Mouse (Mus musculus): ENCODE measurements around the gene Dbf4. TPM values are rescaled to one million over a fixed set of nuclear protein-coding genes. Genes with fewer than 3 reads are reported as not detected.

The Dbf4 gene
- polyA plus RNA-seq, 1 experiment from 2014 or later = 67.6 TPM

DNA sequence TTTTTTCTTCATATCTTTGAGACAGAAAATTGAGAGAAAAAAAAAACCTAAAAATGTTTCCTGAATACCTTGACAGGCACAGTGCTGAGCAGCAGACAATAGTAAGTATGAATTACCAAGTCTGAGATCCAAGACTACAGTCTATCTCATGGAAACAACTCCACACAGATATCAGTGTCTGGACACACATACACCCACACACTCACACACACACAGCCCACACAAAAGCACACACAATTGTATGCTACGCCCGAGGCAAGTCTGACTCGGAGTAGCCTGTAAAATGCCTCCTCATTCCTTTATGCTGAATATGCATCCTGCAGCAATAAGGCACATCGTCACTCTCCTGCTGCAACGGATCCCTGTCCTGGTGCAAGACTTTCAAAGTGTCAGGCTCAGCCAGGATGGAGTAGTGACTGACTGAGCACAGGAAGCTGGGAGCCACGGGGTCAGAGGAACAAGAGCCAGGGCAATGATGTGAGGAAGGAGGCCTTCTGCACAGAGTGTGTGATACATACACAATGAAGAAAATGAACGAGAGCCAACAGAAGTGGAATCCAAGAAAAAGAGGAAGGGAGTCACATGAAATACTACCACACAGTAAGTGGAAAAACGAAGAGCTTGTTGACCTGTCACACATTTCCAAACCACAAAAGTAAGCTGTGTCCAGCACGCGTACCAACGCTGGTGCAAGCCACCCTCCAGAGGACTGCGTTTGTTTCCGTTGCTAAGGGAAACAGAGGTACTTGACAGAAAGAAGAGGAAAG is 65.4 kb downstream of the Dbf4 start:
- WGBS = 67% methylated on average over 13 of the region's 13 CpGs
- ATAC-seq (ENCODE audit: low FRiP score) = peak; percentile 17; the same call in 1 of the 2 replicates
- Histone ChIP-seq H3K27me3 (no peaks in the 10 kb centered on the region), H3K9ac (no peak overlapping the region), H3K9me3 (no peaks in the 10 kb centered on the region), H3K4me3 (replicated peaks) (no peak overlapping the region), H3K36me3 (replicated peaks) (no peaks in the 10 kb centered on the region), H3K27ac (no peak overlapping the region), H3K4me1 (peaks cover 4% of the 10 kb centered on the region), H3K4me2 (no peak overlapping the region)

DNA sequence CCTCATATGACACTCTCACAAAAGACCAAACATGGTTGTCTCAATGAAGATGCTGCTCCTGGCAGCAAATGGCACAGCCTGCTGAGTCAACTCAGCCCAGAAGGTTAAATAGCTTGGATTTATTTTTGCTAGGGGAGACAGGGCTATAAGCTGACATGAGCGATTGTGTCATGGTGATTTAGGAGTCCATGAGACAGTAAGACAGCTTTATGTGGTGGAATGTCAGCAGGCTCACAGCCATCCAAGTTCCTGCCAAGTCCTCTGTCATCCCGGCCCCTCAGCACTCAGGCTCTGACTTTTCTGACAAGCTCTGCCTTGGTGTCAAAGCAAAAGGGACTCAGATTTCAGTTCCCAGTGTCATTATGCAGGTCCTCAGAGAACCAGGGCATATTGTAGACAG is 66.2 kb downstream of the Dbf4 start:
- no peaks in the 10 kb centered on the region for H3K36me3 ChIP-seq (replicated peaks)
- WGBS = 73% methylated on average over 2 of the region's 2 CpGs
- no peaks in the 10 kb centered on the region for H3K27me3 ChIP-seq
- H3K27ac ChIP-seq = no peak overlapping the region
- ATAC-seq (ENCODE audit: low FRiP score) = no peak
- peaks cover 4% of the 10 kb centered on the region for H3K4me1 ChIP-seq
- H3K9me3 ChIP-seq = no peaks in the 10 kb centered on the region
- no peak overlapping the region for H3K9ac ChIP-seq
- H3K4me2 ChIP-seq = no peak overlapping the region
- H3K4me3 ChIP-seq (replicated peaks) = no peak overlapping the region

DNA sequence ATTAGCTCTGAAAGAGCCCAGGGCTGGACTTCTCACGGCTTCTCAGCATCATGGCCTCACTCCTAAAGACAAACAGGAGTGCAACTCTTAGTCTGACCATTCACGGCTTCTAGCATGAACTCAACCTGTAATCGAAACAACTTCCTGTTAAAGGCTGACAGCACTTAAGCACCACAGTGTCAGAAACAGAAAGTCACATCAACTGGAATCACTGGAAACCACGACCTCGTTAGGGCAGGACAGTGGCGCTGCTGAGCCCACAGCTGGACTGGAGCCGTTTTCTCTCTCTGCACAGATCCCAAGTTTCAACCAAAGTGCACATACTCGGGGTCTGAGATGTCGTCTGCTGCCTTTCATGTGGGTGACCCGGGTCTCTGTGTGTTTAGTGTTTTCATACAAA is 73.0 kb downstream of the Dbf4 start:
- Histone ChIP-seq H3K9me3 (no peaks in the 10 kb centered on the region), H3K4me1 (no peaks in the 10 kb centered on the region), H3K4me3 (replicated peaks) (no peak overlapping the region), H3K9ac (no peak overlapping the region), H3K36me3 (replicated peaks) (0 out of 2 replicates have a peak, but pooled peaks cover 3% of the 10 kb centered on the region), H3K27ac (no peak overlapping the region), H3K4me2 (no peak overlapping the region), H3K27me3 (no peaks in the 10 kb centered on the region)
- WGBS = 81% methylated on average over 10 of the region's 10 CpGs
- ATAC-seq (ENCODE audit: low FRiP score) = no peak

Other genes with a start within 250 kb of the Dbf4 start
- 23.8 and 24.3 TPM in 2 replicates for gene Adam22, start 54.6 kb downstream of the Dbf4 start, polyA plus RNA-seq (2016; fragmentation: Nextera tagmentation; extraction: Ambion mirVana)
- gene Slc25a40, start 134 bp upstream of the Dbf4 start, polyA plus RNA-seq (2016; fragmentation: Nextera tagmentation; extraction: Ambion mirVana) = 10.8 and 12.8 TPM in 2 replicates
- gene Rundc3b, start 200.2 kb upstream of the Dbf4 start, polyA plus RNA-seq (2016; fragmentation: Nextera tagmentation; extraction: Ambion mirVana) = 18.8 and 19.4 TPM in 2 replicates
- gene Abcb1a, start 237.4 kb upstream of the Dbf4 start, polyA plus RNA-seq (2016; fragmentation: Nextera tagmentation; extraction: Ambion mirVana) = 0.59 and 1.1 TPM in 2 replicates

Measured in forebrain, embryonic 12.5 days (tissue).